Mouse (Mus musculus) embryonic facial prominence, embryonic 14.5 days (tissue): ENCODE measurements around the gene Prdm13. TPM values are rescaled to one million over a fixed set of nuclear protein-coding genes. Genes with fewer than 3 reads are reported as not detected.

Source experiments
- ATAC-seq: fragments of 200-750 bp; cut with Nextera tagmentation; 2 replicates; pipeline ENCODE4 v1.8.0; 2017; ENCODE audit warnings: low read depth, moderate number of reproducible peaks, moderate TSS enrichment
- DNase-seq: peaks from one replicate; pipeline ENCODE4 v3.0.0-alpha.2; 2015; ENCODE audit warnings: low spot score
- H3K27ac ChIP-seq: fragments of 300-500 bp; sonication (generic); replicated peaks from 2 replicates; pipeline ENCODE4 v1.5.1; 2014; ENCODE audit warnings: low read depth, mild to moderate bottlenecking, low read length, moderate library complexity
- H3K27me3 ChIP-seq: fragments of 300-500 bp; sonication (generic); replicated peaks from 2 replicates; pipeline ENCODE4 v1.6.1; 2014; ENCODE audit warnings: low read length; ENCODE audit not compliant: control insufficient read depth, insufficient read depth
- H3K36me3 ChIP-seq: fragments of 300-500 bp; sonication (generic); 2 replicates; pipeline ENCODE4 v1.6.1; 2014; ENCODE audit warnings: low read length, mixed read lengths; ENCODE audit not compliant: control insufficient read depth, insufficient read depth
- H3K4me1 ChIP-seq: fragments of 300-500 bp; sonication (generic); 2 replicates; pipeline ENCODE4 v1.6.1; 2014; ENCODE audit warnings: antibody characterized with exemption, low read length; ENCODE audit not compliant: control insufficient read depth, insufficient read depth
- H3K4me2 ChIP-seq: fragments of 300-500 bp; sonication (generic); 2 replicates; pipeline ENCODE4 v1.6.1; 2014; ENCODE audit warnings: low read depth, mild to moderate bottlenecking, low read length, moderate library complexity, mixed read lengths
- H3K4me3 ChIP-seq: fragments of 300-500 bp; sonication (generic); 2 replicates; pipeline ENCODE4 v1.5.1; 2014; ENCODE audit warnings: low read depth, mild to moderate bottlenecking, low read length
- H3K9ac ChIP-seq: fragments of 300-500 bp; sonication (generic); 2 replicates; pipeline ENCODE4 v1.6.1; 2014; ENCODE audit warnings: low read depth, mild to moderate bottlenecking, low read length, moderate library complexity, mixed read lengths
- H3K9me3 ChIP-seq: fragments of 300-500 bp; sonication (generic); 2 replicates; pipeline ENCODE4 v1.6.1; 2016; ENCODE audit warnings: low read length; ENCODE audit not compliant: control insufficient read depth
- WGBS: fragments of 180-500 bp; shearing (Covaris S2); extraction: QIAGEN DNeasy Blood & Tissue Kit; methylation state at CpG from one replicate; pipeline ENCODE4 v1.1.7; 2014; 5-methylcytosine and 5-hydroxymethylcytosine counted together
- polyA plus RNA-seq: library from polyadenylated mRNA; unstranded; fragments of >200 nt; fragmentation: Nextera tagmentation; extraction: Ambion mirVana; gene quantifications from 2 replicates; pipeline ENCODE4 v1.2.1, GENCODE M21; 2014

Prdm13 gene
- polyA plus RNA-seq, 1 experiment from 2014 or later, result not detected

DNA sequence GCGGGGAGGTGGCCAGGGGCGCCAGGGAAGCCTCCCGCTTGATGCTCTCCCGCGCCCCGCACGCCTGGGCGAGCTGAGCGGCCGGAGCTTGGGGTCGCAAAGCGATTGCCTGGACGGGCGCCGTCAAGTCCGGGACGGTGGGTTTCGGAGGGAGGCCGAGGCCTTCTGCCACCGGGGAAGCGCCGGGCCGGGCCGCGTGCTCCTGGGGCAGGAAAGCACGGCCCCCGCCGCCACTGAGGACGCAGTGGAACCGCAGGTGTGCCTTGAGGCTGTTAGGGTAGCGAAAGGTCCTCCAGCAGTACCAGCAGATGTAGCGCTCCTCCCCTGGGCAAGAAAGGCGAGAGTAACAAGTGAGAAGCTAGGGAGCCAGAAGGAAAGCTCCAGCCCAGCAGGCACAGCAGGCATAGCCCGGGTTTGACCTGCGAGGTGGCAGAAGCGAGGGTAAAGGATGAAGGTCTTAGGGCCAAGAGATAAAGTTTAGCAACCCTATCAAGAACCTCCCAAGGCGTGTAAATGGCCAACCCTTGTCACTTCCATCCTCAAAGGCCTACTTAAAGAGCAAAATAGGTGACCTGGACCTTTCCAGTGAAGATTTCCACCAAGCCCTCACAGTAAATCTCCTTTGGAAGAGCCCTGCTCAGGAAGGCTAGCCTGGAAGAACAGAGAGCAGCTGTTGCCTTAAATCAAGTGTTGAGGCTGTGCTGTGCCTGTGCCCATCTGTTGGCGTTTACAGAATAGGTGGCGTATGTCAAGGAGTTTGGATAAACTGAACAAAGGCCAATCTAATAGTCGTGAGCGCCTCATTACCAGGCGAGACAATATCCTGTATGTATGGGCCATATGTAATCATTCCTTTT is 5.9 kb downstream of the Prdm13 start:
- ATAC-seq (0 out of 2 replicates have a peak, but pooled peaks have one; percentile 5), DNase-seq (no peak)
- H3K9ac ChIP-seq, result no peak overlapping the region
- WGBS, result 4% methylated on average over 25 of the region's 42 CpGs
- H3K4me1 ChIP-seq, result no peaks in the 10 kb centered on the region; the same call in 1 of the 2 replicates
- no peak overlapping the region for H3K27ac ChIP-seq
- H3K9me3 ChIP-seq, result no peaks in the 10 kb centered on the region
- peak overlapping the region; percentile 42 for H3K4me3 ChIP-seq
- H3K27me3 ChIP-seq, result peaks cover 100% of the 10 kb centered on the region
- peak overlapping the region; percentile 63 for H3K4me2 ChIP-seq
- no peaks in the 10 kb centered on the region for H3K36me3 ChIP-seq

DNA sequence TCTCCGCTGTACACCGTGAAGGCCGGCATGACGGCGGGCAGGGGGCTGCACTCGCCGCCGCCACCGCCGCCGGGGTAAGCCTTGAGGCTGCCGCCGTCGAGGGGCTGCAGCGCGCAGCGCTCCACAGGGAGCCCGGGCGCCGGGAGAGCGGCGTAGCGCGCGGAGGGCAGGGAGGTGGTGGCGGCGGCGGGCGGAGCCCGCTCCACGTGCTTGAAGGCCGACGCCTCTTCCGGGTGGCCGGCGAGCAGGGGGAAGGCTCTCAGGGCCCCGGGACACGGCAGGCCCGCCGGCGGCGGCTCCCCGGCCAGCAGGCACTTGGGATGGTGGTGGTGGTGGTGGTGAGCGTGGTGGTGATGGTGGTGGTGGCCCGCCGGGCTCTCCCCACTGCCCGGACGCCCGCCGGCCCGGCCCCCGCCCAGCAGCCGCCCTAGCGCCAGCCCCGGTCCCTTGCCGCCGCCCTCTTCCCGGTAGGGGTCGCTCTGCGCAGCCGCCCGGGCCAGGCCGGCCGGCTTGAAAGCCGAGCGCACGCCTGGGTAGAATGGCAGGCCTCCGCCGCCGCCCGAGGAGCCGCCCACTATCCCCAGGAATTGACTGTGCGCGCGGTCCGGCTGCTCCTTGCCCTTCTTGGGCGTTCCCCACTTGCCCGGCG is 6.7 kb downstream of the Prdm13 start:
- H3K9me3 ChIP-seq, result no peaks in the 10 kb centered on the region
- peak overlapping the region; percentile 63 for H3K4me2 ChIP-seq
- peak overlapping the region; percentile 42 for H3K4me3 ChIP-seq
- no peaks in the 10 kb centered on the region for H3K36me3 ChIP-seq
- no peak overlapping the region for H3K27ac ChIP-seq
- 0% methylated on average over 9 of the region's 79 CpGs for WGBS
- H3K9ac ChIP-seq, result no peak overlapping the region
- ATAC-seq, result peak; percentile 83
- no peak for DNase-seq
- peaks cover 100% of the 10 kb centered on the region for H3K27me3 ChIP-seq
- H3K4me1 ChIP-seq, result no peaks in the 10 kb centered on the region; the same call in 1 of the 2 replicates

DNA sequence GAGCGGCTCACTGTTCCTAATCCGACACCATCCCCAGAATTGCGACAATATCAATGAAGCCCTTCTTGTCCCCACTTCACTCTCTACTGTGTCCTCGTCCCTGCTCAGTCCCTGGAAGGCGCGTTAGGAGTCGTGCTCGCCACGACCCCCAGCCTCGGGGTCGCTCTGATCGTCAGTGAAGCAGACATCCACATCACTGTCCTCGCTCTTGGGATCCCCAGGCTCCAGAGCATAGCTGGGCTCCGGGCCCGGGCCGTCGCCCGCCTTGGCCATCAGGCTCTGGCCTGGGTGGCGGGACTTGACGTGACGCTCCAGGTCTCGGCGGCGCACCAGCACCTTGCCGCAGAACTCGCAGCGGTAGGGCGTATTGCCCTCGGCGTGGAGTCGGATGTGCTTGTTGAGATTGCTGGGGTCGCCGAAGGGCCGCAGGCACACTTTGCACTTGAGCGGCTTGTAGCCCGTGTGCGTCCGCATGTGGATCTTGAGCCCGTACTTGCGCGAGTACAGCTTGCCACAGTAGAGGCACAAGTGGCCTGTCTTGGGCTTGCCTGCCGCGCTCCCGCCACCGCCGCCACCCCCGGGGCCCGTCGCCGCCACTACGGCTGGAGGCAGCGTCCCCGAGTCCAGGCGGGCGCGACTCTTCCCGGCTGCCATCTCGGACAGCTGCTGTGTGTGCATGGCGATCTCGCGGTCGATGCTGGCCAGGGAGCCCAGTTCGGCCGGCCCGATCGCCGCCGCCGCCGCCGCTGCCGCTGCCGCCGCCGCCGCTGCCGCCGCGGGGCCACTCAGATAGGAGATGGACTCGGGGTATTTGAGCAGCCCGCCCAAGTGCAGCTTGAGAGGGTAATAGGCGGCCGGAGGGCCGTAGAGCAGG is 7.4 kb downstream of the Prdm13 start:
- Histone ChIP-seq H3K27me3 (peaks cover 95% of the 10 kb centered on the region), H3K9ac (no peak overlapping the region), H3K4me1 (no peaks in the 10 kb centered on the region; the same call in 1 of the 2 replicates), H3K4me2 (peak overlapping the region; percentile 63), H3K9me3 (no peaks in the 10 kb centered on the region), H3K27ac (no peak overlapping the region), H3K36me3 (no peaks in the 10 kb centered on the region), H3K4me3 (peak overlapping the region; percentile 42)
- ATAC-seq, result peak; percentile 19; the same call in 1 of the 2 replicates
- DNase-seq, result no peak
- under 1% methylated on average over 61 of the region's 84 CpGs for WGBS

DNA sequence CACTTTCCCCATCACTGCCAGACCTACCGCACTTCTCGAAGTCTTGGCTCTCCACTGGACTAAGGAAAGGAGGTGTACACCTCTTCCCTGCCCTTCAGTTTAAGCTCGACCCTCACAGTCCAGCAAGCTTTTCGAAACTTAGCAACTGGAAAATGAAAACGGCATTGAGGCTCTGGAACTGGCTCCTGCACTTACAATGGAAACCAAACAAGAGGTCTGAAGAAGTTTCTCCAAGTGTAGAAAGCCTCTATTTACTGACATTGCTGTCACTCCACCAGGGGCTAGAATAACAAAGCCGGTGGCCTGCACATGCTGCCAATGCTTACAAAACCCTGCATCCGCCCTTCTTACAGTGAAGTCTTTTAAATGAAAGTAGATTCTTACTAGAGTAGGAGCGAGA is 11.1 kb downstream of the Prdm13 start:
- no peak overlapping the region for H3K4me2 ChIP-seq
- H3K9me3 ChIP-seq, result no peaks in the 10 kb centered on the region
- H3K9ac ChIP-seq, result no peak overlapping the region
- H3K27me3 ChIP-seq, result peaks cover 88% of the 10 kb centered on the region
- DNase-seq (no peak), ATAC-seq (no peak)
- no peak overlapping the region for H3K27ac ChIP-seq
- no peaks in the 10 kb centered on the region for H3K36me3 ChIP-seq
- H3K4me1 ChIP-seq, result no peaks in the 10 kb centered on the region; the same call in 1 of the 2 replicates
- H3K4me3 ChIP-seq, result no peak overlapping the region
- 2% methylated on average over 8 of the region's 8 CpGs for WGBS

DNA sequence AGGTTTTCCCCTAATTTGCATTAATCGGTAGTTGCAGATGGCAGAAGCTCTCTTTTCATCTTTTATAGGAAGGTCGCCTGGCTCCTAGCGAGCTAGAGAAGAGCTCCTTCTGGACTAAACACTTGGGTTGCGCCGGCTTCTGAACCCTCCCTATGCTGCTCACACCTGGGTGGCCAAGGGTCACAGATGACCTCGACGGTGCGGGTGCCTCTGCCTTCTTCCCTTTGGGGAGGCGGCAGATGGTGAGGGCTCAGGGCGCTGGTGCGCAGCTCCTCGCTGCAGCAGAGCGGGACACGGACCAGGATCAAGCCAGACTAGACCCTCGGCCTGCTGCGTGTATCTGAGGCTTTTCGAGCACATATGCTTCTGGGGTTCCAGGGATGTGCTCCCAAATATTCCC is 11.7 kb downstream of the Prdm13 start:
- no peaks in the 10 kb centered on the region; the same call in 1 of the 2 replicates for H3K4me1 ChIP-seq
- peaks cover 82% of the 10 kb centered on the region for H3K27me3 ChIP-seq
- no peak overlapping the region for H3K4me3 ChIP-seq
- ATAC-seq (no peak), DNase-seq (no peak)
- H3K4me2 ChIP-seq, result no peak overlapping the region
- no peaks in the 10 kb centered on the region for H3K9me3 ChIP-seq
- H3K36me3 ChIP-seq, result no peaks in the 10 kb centered on the region
- no peak overlapping the region for H3K9ac ChIP-seq
- no peak overlapping the region for H3K27ac ChIP-seq
- 2% methylated on average over 16 of the region's 17 CpGs for WGBS

DNA sequence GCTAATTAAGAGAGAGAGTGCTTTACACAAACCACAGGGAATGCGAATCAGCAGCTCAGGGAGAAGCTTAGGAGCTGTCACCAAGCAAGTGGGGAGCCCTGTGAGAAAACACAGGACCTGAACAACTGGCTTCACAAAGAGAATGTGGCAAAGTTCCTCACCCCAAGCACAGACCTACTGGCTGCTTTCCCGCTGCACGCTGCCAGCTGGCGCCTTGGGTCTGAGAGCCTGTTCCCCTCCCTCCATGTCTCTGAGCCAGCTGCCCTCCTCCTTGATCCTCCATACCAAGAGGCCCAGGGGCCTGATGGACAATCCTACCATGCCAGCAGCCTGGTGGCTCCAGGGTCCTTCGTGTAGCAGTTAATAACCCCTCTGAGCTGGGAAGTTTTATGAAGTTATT is 19.8 kb downstream of the Prdm13 start:
- Histone ChIP-seq H3K27me3 (peaks cover 11% of the 10 kb centered on the region), H3K27ac (no peak overlapping the region), H3K9ac (no peak overlapping the region), H3K4me2 (no peak overlapping the region), H3K4me1 (no peaks in the 10 kb centered on the region), H3K36me3 (no peaks in the 10 kb centered on the region), H3K4me3 (no peak overlapping the region), H3K9me3 (no peaks in the 10 kb centered on the region)
- ATAC-seq (no peak), DNase-seq (peak; percentile 48)
- 13% methylated on average over 5 of the region's 5 CpGs for WGBS

DNA sequence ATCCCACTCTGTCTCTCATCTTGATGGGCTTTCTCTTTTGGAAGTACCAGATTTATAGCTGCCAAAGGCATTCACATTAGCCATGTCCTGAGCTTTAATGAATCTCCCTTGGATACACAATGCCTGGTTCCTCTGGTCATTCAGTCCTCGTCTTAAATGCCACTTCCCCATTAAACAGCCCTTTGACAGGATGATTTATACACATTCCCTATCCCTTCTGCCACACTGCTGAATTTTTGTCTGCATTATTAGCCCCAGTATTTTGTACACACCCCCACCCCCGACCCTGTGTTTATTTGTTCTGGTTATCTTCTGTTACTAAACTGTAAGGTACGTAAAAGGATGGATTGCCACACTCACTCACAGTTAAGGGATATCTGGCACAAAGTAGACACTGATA is 27.6 kb downstream of the Prdm13 start:
- Histone ChIP-seq H3K27ac (no peak overlapping the region), H3K9me3 (no peaks in the 10 kb centered on the region), H3K36me3 (no peaks in the 10 kb centered on the region), H3K4me1 (no peaks in the 10 kb centered on the region), H3K4me2 (no peak overlapping the region), H3K4me3 (no peak overlapping the region), H3K27me3 (no peaks in the 10 kb centered on the region), H3K9ac (no peak overlapping the region)
- DNase-seq, result no peak
- ATAC-seq, result no peak
- 65% methylated on average over 3 of the region's 3 CpGs for WGBS

DNA sequence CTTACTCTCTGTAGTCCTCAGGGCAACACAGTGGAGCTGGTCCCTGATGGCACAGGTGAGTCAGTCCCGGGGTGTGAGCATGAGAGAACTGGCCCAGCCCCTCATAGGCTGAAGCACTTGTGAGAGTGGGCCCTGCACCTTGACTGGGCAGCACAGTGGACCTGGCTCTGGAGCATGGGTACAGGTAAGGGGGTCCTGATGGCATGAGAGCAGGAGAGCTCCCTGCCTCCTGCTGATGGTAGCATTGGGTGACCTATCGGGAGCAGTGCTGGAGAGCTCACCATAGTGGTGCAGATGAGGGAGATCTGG is 56.5 kb downstream of the Prdm13 start:
- DNase-seq, result no peak
- H3K4me2 ChIP-seq, result no peak overlapping the region
- no peaks in the 10 kb centered on the region for H3K9me3 ChIP-seq
- no peak overlapping the region for H3K27ac ChIP-seq
- no peak overlapping the region for H3K9ac ChIP-seq
- no peak for ATAC-seq
- no peak overlapping the region for H3K4me3 ChIP-seq
- H3K36me3 ChIP-seq, result no peaks in the 10 kb centered on the region
- no peaks in the 10 kb centered on the region for H3K4me1 ChIP-seq
- no peaks in the 10 kb centered on the region for H3K27me3 ChIP-seq
- WGBS, result 80% methylated on average over 2 of the region's 2 CpGs
